Mouse (Mus musculus) C2C12 (cell line): ENCODE results near the gene Rtn2.

ENCODE experiments used
- CEBPB ChIP-seq: IDR thresholded peaks from one replicate; pipeline ENCODE4 v1.6.1; 2011; ENCODE audit warnings: low read depth, mild to moderate bottlenecking, control low read depth, moderate library complexity
- CTCF ChIP-seq: IDR thresholded peaks from one replicate; pipeline ENCODE4 v1.5.1; 2011; ENCODE audit not compliant: control insufficient read depth, insufficient read depth, insufficient read length
- FOSL1 ChIP-seq: IDR thresholded peaks from one replicate; pipeline ENCODE4 v1.8.0; 2011; ENCODE audit warnings: mild to moderate bottlenecking, low read length; ENCODE audit not compliant: poor library complexity, insufficient read depth, severe bottlenecking
- MAX ChIP-seq: IDR thresholded peaks from one replicate; pipeline ENCODE4 v1.6.1; 2011; ENCODE audit warnings: mild to moderate bottlenecking, control low read depth
- MYOD1 ChIP-seq: IDR thresholded peaks from one replicate; pipeline ENCODE4 v1.6.1; 2011; ENCODE audit warnings: low read depth; ENCODE audit not compliant: control insufficient read depth, insufficient read length
- MYOG ChIP-seq: IDR thresholded peaks from one replicate; pipeline ENCODE4 v1.6.1; 2011; ENCODE audit not compliant: control insufficient read depth, insufficient read length; ENCODE audit errors: extremely low read depth
- USF1 ChIP-seq: IDR thresholded peaks from one replicate; pipeline ENCODE4 v1.6.1; 2011; ENCODE audit warnings: low read depth, mild to moderate bottlenecking, control low read depth, moderate library complexity

- TF ChIP-seq CTCF, result no peak
- TF ChIP-seq USF1, result no peak
- TF ChIP-seq MAX, result no peak
- TF ChIP-seq MYOD1, result no peak
- TF ChIP-seq MYOG, result no peak
- no peak for TF ChIP-seq CEBPB
- TF ChIP-seq FOSL1, result no peak
Observed at GRCm38 (mm10) chr7:19327782-19328181, 45.4 kb downstream of the Rtn2 start.
